Mouse (Mus musculus) layer of hippocampus, adult 9-10 months (tissue): ENCODE measurements around the gene Washc4.

Experiments
- DNase-seq: peaks from one replicate; pipeline ENCODE4 v3.0.0; 2022; ENCODE audit warnings: low spot score

The Washc4 gene

GRCm38 (mm10) chr10:83600650-83601049 lies 57.1 kb downstream of the Washc4 start:
- no peak for DNase-seq

GRCm38 (mm10) chr10:83603956-83604564 lies 60.5 kb downstream of the Washc4 start:
- DNase-seq = no peak

- no peak for DNase-seq
These were observed 62.2 kb downstream of the Washc4 start for GRCm38 (mm10) chr10:83605637-83606183.

GRCm38 (mm10) chr10:83607111-83607510 lies 63.6 kb downstream of the Washc4 start:
- no peak for DNase-seq

GRCm38 (mm10) chr10:83608596-83608995 lies 65.0 kb downstream of the Washc4 start:
- no peak for DNase-seq

- no peak for DNase-seq
These were observed 67.0 kb downstream of the Washc4 start for GRCm38 (mm10) chr10:83610518-83610917.

GRCm38 (mm10) chr10:83611863-83612262 lies 68.3 kb downstream of the Washc4 start:
- no peak for DNase-seq

GRCm38 (mm10) chr10:83612648-83613215 lies 69.2 kb downstream of the Washc4 start:
- DNase-seq = no peak

- DNase-seq = no peak
These were observed 73.8 kb downstream of the Washc4 start for GRCm38 (mm10) chr10:83617366-83617765.

GRCm38 (mm10) chr10:83618819-83619440 lies 75.4 kb downstream of the Washc4 start:
- DNase-seq = no peak

GRCm38 (mm10) chr10:83620350-83621055 lies 77.0 kb downstream of the Washc4 start:
- DNase-seq = no peak

- no peak for DNase-seq
These were observed 80.5 kb downstream of the Washc4 start for GRCm38 (mm10) chr10:83624065-83624464.

GRCm38 (mm10) chr10:83624841-83625240 lies 81.3 kb downstream of the Washc4 start:
- no peak for DNase-seq

GRCm38 (mm10) chr10:83627113-83627687 lies 83.6 kb downstream of the Washc4 start:
- DNase-seq = no peak

GRCm38 (mm10) chr10:83628241-83628640 lies 84.7 kb downstream of the Washc4 start:
- no peak for DNase-seq

- DNase-seq = no peak
These were observed 85.7 kb downstream of the Washc4 start for GRCm38 (mm10) chr10:83629190-83629781.

- no peak for DNase-seq
These were observed 86.3 kb downstream of the Washc4 start for GRCm38 (mm10) chr10:83629878-83630277.

GRCm38 (mm10) chr10:83630899-83631298 lies 87.3 kb downstream of the Washc4 start:
- no peak for DNase-seq

GRCm38 (mm10) chr10:83631775-83632174 lies 88.2 kb downstream of the Washc4 start:
- DNase-seq = no peak

- no peak for DNase-seq
These were observed 89.3 kb downstream of the Washc4 start for GRCm38 (mm10) chr10:83632806-83633374.

GRCm38 (mm10) chr10:83634461-83634860 lies 90.9 kb downstream of the Washc4 start:
- no peak for DNase-seq

- no peak for DNase-seq
These were observed 92.6 kb downstream of the Washc4 start for GRCm38 (mm10) chr10:83636191-83636590.
